Mouse (Mus musculus) E14TG2a.4 (cell line): ENCODE data around the gene Rps15.

Experiments
- CTCF ChIP-seq: conservative IDR thresholded peaks from 2 replicates; pipeline ENCODE4 v1.5.1; 2014; ENCODE audit warnings: low read length
- NANOG ChIP-seq: IDR thresholded peaks from 2 replicates; pipeline ENCODE4 v1.6.1; 2014; ENCODE audit warnings: borderline replicate concordance, low read length, mixed read lengths
- POU5F1 ChIP-seq: IDR thresholded peaks from 2 replicates; pipeline ENCODE4 v1.6.1; 2014; ENCODE audit warnings: low read length, borderline replicate concordance

- no peak for TF ChIP-seq CTCF
- no peak for TF ChIP-seq NANOG
- TF ChIP-seq POU5F1, result no peak
Observed at GRCm38 (mm10) chr10:80300672-80301181, 8.5 kb downstream of the Rps15 start.
